Mouse (Mus musculus): Measurements from ENCODE around the gene Tcf3. TPM values are rescaled to one million over a fixed set of nuclear protein-coding genes. Genes with fewer than 3 reads are reported as not detected.

Tcf3 gene
- 10 to 100 TPM; 27.1 to 27.3 TPM for total RNA-seq (2021)
- long read RNA-seq, transcript Tcf3-209 (19 exons, 2,950 nt): major isoform, 17 of 80 reads
- long read RNA-seq, transcript Tcf3-208 (19 exons, 2,946 nt): minor isoform, 8 of 80 reads
- long read RNA-seq, transcript Tcf3-207 (19 exons, 2,920 nt): minor isoform, 5 of 80 reads
- long read RNA-seq, transcript Tcf3-202 (19 exons, 2,829 nt): minor isoform, 15 of 80 reads
- long read RNA-seq, partial matches to known transcripts: 7 of 80 reads
- long read RNA-seq, other reads (novel, unspliced or antisense): 16 of 80 reads

DNA sequence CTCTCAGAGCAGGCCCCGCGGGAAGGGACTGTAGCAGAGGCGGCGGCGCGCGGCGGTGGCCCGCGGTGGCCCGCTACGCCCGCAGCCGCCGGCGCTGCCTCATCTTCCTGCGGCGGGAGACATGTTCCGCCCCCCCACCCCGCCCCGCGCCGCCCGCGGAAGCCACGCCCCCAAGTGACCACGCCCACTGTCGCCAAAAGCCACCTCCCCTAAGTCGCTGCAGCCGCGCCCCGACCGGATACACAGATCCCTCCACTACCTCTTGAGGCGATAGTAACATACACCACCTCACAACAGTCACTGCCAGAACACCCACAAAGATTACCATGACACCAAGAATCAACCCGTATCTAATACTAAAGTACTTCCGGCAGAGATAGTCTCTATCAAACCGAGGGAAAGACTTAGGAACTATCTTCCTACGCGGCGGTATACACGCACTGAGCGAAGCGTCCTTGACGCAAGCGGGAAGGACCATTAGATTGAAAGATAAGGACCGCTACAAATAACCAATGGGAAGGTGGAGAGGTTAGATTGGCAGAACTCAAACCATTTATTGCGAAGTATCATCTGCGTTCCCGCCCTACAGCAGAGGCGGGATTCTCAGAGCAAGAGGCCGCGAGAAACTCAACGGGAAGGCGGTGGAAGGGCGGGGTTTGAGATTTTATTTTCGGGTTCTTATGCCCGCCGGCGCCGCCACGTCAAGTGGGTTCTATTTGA, at the start of gene Tcf3:
Gene Tcf3 (minus strand): TSS at position 135 of the 720 bp plus-strand sequence.
- DNase-seq (ENCODE audit: low spot score in 2 of 2): peak; percentile 96 to 98

DNA sequence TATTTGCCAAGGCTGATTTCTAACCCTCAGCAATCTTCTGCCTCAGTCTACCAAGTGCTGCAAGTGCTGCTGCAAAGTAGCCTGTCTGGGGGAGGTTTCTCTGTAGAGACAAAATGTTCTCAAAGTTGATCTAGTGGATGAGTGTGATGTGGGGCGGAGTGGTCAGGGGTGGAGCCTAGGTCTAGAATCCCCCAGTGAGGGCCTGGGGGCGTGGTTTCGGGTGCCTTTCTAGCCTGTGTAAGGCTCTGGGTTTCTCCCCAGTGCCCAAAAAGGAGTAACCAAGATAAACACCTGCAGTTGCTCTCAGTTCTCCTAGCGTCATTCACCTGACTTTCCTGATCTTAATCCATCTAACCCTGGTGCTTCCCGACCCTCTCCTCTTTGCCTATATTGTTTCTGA, 47.6 kb upstream of the Tcf3 start:
- DNase-seq (ENCODE audit: low spot score in 2 of 2): no peak

DNA sequence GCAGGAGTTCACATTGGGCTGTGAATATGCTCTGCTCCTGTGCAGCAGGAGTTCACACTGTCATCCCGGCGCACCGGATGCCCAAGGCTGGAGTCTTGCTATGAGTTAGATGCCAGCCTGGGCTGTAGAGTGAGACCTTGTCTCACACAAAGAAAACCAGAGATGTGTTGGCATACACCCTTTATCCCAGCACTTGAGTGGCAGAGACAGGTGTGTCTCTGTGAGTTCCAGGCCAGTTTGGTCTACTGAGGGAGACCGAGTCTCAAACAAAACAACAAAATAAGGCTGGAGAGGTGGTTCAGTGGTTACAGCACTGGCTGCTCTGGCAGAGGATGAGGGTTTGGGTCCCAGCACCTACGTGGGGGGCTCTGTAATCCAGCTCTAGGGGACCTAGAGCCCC, 45.1 kb upstream of the Tcf3 start:
- DNase-seq (ENCODE audit: low spot score in 2 of 2): no peak

DNA sequence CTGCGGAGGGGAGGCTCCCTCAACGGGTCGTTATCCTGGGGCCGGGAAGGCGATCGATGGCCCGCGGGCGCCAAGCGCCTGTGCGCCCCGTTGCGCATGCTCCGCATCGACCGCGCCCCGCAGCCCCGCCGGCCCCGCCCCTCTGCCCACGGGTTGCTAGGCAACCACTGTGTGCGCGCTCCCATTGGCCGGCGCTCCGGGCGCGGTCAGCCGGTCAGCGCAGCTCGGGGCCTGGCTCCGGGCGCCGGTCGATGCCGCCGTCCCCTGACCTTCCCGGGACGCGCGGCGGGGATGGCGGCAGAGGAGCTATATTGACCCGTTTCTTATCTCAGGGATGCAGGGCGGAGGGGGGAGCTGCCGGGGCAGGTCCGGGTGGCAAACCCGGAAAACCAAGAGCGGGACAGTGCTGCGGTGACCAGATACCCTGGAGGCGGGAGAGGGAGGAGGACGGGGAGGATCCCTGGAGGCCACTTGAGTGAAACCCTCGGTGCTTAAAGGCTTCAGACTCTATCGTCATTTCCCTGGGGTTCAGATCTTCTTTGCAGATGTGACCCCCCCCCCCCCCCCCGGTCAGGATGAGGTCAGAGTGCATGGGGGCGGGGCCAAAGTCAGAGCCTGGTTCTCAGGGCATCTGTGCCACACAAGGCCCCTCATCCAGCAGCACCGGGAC, 42.0 kb upstream of the Tcf3 start:
- DNase-seq (ENCODE audit: low spot score in 2 of 2): peak; percentile 75 to 89

DNA sequence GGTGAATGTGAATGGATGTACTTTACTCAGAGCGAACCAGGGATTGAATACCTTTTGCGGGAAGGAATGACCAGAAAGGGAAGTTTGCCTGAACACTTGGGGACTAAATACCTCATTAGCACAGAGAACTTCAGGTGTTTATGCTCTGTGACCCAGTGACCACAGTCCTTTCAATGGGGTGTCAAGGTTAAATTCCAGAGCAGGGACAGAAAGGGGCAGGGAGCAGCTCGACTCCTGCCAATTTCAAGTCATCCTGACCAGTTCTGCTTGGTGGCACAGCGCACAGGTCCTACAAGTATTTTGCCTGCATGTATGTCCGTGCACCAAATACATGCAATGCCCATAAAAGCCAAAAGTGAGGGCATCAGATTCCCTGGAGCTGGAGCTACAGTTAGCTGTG, 31.6 kb upstream of the Tcf3 start:
- no peak for DNase-seq (ENCODE audit: low spot score in 2 of 2)

DNA sequence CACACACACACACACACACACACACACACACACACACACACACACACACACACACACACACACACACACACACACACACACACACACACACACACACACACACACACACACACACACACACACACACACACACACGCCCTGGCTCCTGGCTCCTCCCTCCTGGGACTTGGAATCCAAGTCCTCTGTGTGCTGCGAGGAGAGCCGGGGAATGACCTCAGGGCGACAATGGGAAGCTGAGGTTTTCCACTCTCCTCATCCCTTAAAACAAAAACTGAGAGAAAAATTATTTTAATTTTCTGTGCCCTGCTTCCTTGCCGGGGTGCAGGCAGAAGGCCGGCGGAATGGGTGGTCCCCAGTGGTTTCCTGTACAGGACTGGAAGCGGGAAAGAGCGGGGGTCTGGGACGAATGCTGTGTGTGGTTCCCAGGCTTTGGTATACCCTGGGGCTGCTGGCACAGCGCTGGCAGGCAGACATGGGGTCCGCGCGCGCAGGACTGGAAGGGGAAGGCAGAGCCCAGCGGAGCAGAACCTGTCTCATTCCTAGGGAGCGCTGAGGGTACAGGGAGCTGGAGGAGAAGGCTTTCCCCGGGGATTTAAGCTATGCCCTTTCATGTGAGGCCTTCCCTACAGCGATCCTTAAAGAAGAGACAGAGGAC, 31.1 kb upstream of the Tcf3 start:
- DNase-seq (ENCODE audit: low spot score in 2 of 2): no peak

DNA sequence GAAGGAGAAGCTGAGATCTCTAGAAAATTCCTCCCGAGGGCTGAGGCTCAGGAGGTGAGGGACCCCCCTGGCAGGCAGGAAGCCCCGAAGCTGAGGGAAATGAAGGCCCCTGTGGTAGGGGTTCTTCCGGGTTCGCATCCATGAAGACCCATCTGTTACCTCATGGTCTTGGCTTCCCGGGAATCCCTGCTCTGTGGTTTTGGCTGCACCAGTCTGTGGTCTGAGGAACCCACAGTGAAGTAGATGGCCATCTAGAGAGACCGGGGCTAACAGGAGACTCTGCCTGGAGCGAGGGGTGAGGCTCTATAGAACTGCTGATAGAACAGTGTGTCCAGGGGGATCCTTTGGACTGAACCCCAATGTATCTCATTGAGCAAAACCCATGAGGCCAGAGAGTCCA, 27.9 kb upstream of the Tcf3 start:
- no peak for DNase-seq (ENCODE audit: low spot score in 2 of 2)

DNA sequence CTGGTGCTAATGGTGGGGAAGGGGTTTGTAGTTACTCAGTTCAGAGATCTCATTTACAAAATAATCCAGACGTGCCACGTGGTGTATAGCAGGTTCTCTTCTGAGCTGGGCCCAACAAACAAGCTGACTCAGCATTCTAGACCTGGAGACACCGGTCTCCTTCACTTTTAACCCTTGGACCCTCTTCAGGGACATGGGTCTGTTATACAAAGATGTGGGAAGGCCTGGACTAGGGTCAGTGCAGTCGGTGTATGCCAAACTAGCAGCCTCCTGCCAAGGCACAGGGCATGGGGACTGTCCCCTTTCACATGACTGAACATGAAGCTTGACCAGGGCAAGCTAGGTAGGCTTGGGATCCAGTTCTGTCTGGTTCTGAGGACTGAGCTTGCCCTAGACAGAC, 26.9 kb upstream of the Tcf3 start:
- DNase-seq (ENCODE audit: low spot score in 2 of 2): no peak

DNA sequence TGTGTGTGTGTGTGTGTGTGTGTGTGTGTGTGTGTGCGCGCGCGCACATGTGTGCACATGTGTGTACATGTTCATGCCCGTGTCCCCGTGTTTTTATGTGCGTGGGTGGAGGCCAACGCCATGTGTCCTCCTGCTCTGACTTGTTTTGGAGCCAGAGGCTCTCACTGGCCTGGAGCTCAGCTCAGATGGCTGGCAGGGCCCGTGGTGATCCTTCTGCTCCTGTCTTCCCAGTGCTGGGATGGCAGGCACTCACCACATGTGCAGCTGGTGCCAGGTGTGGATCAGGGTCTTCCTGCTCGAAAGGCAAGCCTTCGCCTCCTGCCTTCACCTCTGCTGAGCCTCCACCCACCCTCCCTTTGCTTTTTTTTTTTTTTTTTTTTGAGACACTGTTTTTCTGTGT, 26.2 kb upstream of the Tcf3 start:
- DNase-seq (ENCODE audit: low spot score in 2 of 2): no peak

DNA sequence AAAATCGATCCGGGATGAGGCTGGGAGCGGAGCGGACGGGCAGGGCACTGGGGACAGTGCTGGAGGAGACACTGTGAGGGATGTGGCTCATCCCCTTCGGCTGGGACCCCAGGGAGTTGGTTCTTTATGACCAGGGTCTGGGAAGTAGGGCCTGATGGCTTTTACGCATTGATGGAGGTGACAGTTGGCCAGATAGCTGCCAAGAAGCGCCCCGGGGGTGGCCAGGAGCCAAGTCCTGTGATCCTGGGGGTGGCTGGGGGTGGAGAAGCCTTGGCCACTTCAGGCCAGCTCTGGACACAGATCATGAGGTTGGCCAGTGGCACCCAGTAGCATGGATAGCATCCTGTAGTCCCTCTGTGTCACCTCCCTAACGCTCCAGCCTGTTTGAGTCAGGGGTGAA, 25.8 kb upstream of the Tcf3 start:
- DNase-seq (ENCODE audit: low spot score in 2 of 2): no peak

DNA sequence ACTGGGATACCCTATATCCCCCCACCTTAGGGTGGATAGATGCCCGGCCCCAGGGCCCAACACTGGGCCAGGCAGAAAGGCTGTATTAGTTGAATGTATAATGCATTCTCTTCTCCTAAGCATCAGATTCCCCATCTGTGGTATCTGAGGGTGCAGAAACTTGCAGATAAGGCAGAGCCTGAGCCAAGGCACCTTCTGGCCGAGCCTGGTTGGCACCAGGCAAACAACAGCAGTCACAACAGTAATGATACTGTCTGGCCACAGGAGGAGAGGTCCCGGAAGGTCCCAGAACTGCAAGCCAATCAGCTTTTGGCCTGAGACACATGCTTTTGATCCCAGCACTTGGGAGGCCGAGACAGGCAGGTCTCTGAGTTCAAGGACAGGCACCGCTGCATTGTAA, 22.2 kb upstream of the Tcf3 start:
- DNase-seq (ENCODE audit: low spot score in 2 of 2): no peak

DNA sequence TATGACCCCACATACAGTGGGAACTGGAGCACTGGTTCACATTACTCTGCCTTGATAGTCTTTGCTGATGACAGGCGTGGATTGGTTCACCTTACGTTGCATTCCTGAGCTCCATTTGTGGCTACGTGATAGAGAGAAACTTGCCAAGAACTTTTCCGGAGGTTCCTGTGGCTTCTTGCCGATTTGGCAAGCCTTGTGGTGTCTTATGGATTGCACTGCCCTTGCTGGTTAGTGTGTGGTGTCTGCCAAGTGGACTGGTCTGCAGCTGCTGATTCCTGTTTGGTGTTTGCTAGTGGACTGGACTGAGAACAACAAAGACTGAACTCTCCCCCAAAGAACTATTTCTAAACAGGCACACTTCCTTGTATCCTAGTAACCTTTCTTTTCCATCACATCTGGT, 21.3 kb upstream of the Tcf3 start:
- DNase-seq (ENCODE audit: low spot score in 2 of 2): no peak

DNA sequence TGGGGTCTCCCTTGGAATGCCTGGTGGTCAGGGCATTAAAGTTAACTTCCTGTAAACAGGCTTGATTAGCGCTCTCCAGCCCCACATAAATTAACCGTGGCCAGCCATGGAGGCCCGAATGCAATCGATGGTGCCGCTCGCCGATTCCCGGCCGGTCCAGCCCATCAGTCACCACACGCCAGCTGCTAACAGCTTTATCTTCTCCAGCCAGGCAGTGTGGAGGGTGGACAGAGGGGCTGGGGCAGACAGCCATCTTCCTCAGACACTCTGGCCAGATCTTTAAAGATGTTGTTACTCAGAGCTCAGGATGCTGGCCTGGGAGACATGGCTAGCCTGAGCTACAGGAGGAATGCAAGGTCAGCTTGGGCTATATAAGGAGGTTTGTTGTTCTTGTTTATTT, 20.2 kb upstream of the Tcf3 start:
- DNase-seq (ENCODE audit: low spot score in 2 of 2): no peak

DNA sequence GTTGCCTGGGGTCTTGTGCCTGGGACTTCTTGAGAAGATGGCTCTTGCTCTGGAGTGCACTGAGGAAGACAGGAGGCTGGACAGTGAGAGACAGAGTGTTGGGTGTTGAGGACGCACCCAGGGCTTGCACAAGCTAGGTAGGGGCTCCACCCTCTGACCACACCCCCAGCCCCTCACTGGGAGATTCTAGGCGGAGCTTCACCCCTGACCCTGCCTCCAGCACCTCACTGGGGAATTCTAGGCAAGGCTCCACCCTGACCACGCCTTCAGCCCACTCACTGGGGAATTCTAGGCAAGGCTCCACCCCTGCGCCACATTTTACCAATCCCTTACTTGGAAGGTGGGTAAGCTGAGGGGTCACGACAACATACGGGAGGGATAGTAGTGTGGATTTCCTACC, 17.2 kb upstream of the Tcf3 start:
- DNase-seq (ENCODE audit: low spot score in 2 of 2): no peak

DNA sequence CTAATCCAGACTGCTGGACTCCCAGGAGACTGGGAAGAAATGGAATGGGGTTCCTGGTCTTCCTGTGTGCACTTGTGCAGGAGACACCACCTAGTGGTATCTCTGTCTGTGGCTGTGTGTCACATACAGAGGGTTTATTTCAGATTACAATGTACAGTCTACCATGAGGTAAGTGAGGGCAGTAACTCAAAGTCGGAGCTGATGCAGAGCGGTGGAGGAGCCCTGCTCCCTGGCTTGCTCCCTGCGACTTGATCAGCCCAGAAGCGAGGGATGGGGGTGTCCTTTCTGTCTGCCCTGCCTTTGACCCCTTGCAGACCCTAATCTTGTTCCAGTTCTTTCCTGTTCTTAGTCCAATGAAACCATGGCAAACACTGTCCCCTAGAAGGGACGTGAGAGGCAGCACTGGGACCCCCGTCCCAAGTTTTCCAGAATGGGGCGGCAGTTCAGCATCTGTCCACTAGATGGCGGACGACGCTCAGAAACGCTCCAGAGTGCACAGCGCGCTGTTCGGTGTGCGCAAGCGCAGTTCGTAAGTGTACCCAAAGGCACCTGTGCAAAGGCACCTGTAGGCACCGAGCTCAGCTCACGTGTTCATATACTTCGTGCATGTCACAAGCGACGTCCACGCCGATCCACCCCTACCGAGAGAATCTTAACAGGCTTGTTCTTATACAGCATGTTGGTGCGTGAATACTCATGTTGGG, 12.6 kb upstream of the Tcf3 start:
- DNase-seq (ENCODE audit: low spot score in 2 of 2): peak; percentile 54 to 82

DNA sequence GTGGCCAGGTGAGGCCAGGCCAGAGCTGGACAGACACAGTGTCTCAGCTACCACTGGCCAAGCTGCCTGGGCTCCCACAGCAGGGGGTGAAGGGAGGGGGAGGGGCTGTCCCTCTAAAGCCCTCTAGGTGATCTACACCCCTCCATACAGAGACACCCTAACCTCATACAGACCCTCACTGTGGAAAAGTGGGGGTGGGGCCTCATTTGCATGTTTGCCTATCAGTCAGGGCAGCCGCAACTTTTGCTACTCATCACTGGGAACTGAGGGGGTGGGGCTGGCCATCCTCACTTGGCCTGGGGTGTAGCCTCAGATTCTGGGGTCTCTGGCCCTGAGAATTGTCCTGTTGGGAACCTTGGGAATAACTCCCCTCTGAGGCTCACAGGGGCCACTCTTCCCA, 11.6 kb upstream of the Tcf3 start:
- DNase-seq (ENCODE audit: low spot score in 2 of 2): no peak

DNA sequence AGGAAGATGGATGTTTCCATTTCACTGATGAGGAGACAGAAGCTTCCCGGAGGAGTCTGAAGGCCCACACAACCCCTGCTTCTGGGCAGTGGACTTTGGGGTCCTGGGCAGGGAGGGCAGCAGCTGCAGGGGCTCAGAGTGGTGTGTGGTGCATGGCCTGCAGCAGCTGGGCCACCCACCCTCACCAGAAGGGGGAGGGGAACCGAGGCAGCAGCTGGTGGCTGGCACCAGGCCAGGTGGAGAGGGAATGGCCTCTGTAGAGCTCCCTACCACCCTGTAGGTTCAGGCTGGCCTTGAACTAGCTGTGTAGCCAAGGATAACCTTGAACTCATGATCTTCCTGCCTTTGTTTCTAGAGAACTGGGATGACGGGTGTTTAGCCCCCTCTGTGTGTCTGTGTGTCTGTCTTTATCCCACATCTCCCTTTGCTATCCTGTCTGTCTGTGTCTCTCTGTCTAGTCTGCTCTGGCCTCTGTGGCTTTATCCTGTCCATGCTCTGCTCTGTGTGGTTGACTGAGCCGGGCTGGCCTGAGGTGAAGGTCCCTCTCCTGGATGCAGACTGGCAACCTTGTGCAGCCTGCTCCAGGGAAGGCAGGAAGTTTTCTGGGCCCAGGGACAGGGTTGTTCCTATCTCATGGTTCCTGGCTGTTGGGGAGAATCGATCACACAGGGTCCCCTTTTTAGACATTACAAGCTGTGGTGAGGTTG, 11.0 kb upstream of the Tcf3 start:
- DNase-seq (ENCODE audit: low spot score in 2 of 2): no peak

DNA sequence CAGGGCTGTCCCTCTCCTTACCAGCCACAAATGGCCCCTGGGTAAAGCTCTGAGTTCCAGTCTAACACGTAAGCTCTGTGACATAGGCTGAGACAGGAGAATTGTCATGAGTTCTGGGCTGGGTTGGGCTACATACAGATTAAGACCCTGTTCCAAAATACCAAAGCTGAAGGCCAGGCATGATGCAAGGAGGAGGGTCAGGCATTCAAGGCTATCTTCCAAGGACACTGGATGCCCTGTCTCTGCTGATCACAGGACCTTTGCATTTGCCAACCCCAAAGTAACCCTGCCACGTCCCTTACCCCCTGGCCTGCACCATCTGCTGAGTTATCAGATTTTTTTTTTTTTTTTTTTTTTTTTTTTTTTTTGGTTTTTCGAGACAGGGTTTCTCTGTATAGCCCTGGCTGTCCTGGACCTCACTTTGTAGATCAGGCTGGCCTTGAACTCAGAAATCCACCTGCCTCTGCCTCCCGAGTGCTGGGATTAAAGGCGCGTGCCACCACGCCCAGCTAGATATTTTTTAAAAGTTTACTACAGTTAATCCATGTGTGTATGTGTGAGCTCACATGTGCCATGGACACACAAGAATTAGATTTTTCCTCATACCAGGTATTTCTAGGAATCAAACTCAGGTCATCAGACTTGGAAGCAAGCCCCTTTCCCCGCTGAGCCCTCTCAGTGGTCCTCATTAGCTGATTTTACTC, 10.3 kb upstream of the Tcf3 start:
- DNase-seq (ENCODE audit: low spot score in 2 of 2): no peak

DNA sequence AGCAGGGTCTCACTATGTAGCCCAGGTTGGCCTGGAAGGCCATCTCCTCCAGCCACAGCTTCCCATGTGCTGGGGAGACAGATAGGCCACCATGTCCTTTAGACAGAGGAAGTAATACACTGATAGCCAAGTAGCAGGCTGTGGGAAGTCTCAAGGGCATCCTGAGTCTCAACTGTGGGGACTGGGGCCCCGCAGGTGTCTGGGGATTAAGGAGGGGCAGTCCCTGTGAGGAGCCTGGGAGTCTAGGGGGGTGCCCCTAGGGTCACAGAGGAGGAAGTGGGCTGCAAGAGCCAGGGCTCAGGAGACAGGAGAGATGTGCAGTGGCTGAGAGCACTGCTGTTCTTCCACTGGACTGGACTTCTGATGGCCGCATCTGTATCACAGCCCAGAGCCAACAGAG, 9.5 kb upstream of the Tcf3 start:
- no peak for DNase-seq (ENCODE audit: low spot score in 2 of 2)

DNA sequence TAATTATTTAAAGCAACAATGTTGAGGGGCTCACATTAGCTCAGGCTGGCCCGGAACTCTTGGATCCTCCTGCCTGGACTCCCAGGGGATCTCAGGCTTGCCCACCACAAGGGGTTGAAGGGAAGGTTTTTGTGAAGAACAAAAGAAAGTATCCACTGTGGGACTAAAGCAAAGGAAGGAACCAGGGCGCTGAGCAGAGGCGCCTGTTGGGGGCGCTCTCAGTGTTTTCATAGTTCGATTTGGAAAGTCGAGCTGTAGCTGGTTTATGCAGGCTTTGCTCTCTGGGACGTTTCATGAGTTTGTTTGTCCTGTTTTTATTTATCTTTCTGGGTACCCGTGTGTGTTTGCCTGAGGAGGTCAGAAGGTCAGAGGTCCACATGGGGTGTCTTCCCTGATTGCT, 8.2 kb upstream of the Tcf3 start:
- no peak for DNase-seq (ENCODE audit: low spot score in 2 of 2)

Measured in layer of hippocampus, adult 18-20 months (tissue).